Mouse (Mus musculus): ENCODE results near the gene Gm21903.
"Not testable (repeated sequence)": the region's sequence is repeated elsewhere in the genome, so short reads cannot be mapped to it uniquely, and the experiment has no call there.

Gene Gm21903

GRCm38 (mm10) chr17:39043241-39043640, at the start of gene Gm21903:
TSS of gene Gm21903 (minus strand) at chr17:39043341.
- DNase-seq: no peak

- DNase-seq: no peak
Observed at GRCm38 (mm10) chr17:39076937-39077336, 33.8 kb upstream of the Gm21903 start, which contains the start of gene Esp23. TSS of gene Esp23 (minus strand) at chr17:39077037.

- DNase-seq: no peak
Observed at GRCm38 (mm10) chr17:39063641-39064040, 20.5 kb upstream of the Gm21903 start.

GRCm38 (mm10) chr17:39036395-39036794, 6.7 kb downstream of the Gm21903 start, which contains the start of gene Esp24:
TSS of gene Esp24 (plus strand) at chr17:39036695.
- DNase-seq: not testable (repeated sequence)

GRCm38 (mm10) chr17:39017184-39017583, 26.0 kb downstream of the Gm21903 start:
- no peak for DNase-seq

GRCm38 (mm10) chr17:39010675-39011638, 32.2 kb downstream of the Gm21903 start:
- no peak for DNase-seq

GRCm38 (mm10) chr17:39009846-39010245, 33.3 kb downstream of the Gm21903 start:
- DNase-seq: no peak

All from right cerebral cortex, postnatal 14 days (tissue).